Mouse (Mus musculus): ENCODE measurements around the gene Dgkd. TPM values are rescaled to one million over a fixed set of nuclear protein-coding genes. Genes with fewer than 3 reads are reported as not detected.

Dgkd gene
- polyA plus RNA-seq, 1 experiment from 2014 or later: 22.6 TPM

Other genes starting within 250 kb of the Dgkd start
- gene Inpp5d, start 233.0 kb upstream of the Dgkd start, polyA plus RNA-seq (2015; fragmentation: Nextera tagmentation; extraction: Ambion mirVana): 5.2 and 6.9 TPM in 2 replicates
- 24.9 and 27.6 TPM in 2 replicates for gene Atg16l1, start 97.4 kb upstream of the Dgkd start, polyA plus RNA-seq (2015; fragmentation: Nextera tagmentation; extraction: Ambion mirVana)
- gene Sag, start 49.6 kb upstream of the Dgkd start, polyA plus RNA-seq (2015; fragmentation: Nextera tagmentation; extraction: Ambion mirVana): 0.75 and 1.0 TPM in 2 replicates
- 26.9 and 29.9 TPM in 2 replicates for gene Usp40, start 155.3 kb downstream of the Dgkd start, polyA plus RNA-seq (2015; fragmentation: Nextera tagmentation; extraction: Ambion mirVana)
- not detected in 2 replicates for gene Ugt1a10, start 202.1 kb downstream of the Dgkd start, polyA plus RNA-seq (2015; fragmentation: Nextera tagmentation; extraction: Ambion mirVana)
- gene Ugt1a9, start 217.5 kb downstream of the Dgkd start, polyA plus RNA-seq (2015; fragmentation: Nextera tagmentation; extraction: Ambion mirVana): not detected in 2 replicates
- gene Ugt1a8, start 234.5 kb downstream of the Dgkd start, polyA plus RNA-seq (2015; fragmentation: Nextera tagmentation; extraction: Ambion mirVana): not detected in 2 replicates
- 1.1 and 2.3 TPM in 2 replicates for gene Ugt1a7c, start 241.8 kb downstream of the Dgkd start, polyA plus RNA-seq (2015; fragmentation: Nextera tagmentation; extraction: Ambion mirVana)
- gene Ugt1a6b, start 250.0 kb downstream of the Dgkd start, polyA plus RNA-seq (2015; fragmentation: Nextera tagmentation; extraction: Ambion mirVana): 0.11 and 0.29 TPM in 2 replicates

Measured in heart, embryonic 16.5 days (tissue).